Mouse (Mus musculus): ENCODE measurements at regions not wholly inside any gene's neighbourhood (a gene's known extent, or its start where the extent isn't known, plus 50 kb on each side); places are given as distances from the start of the nearest gene placed in this dataset.

DNA sequence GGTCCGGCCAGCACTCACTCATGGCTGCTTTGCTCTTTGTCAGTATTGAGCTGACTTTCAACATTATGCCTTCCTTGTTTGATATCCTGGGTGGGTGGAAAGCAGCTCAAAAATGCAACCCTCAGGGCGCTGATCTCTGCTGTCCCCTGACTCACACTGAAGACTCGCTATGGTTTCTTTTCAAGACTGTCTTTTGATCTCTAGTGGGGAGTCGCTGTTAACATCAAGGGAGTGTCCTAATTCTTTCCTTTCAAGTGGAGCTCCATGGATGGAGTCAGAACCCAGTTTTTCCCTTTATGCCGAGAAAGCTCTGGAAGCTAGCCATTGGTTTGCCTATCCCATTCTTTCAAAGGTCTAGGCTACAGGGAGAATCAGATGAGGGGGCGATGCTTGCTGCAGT lies 54.5 kb upstream of the 1700020N01Rik start:
- no peak for ATAC-seq (replicated peaks; ENCODE audit: low FRiP score, low TSS enrichment, poor library complexity, severe bottlenecking)
